Comparison of ENCODE assay signal across 8 mouse cellular contexts in the genomic region with DNA sequence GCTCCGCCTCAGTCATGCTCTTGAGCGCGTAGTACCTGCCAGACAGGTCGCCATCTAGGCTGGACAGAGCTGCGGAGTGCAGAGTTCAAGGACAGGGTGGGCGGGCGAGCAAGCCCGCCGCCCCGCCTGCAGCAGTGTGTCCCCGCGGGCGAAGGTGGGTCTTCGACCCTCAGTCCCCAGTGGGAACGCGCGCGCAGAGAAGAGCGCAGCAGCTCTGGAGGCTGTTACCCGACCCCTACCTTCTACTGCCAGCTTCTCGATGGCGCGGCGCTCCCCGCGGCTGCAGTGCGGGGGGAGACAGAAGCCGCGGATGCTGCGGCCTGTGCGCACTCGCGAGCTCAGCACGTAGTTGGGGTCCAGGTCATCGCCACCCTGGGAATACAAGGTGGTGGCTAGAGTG. TPM values are rescaled to one million over a fixed set of nuclear protein-coding genes. Genes with fewer than 3 reads are reported as not detected.
DNase-seq lines count a peak whose midpoint lies in the region; ATAC-seq and TF ChIP-seq lines count a peak whose summit lies in the region.

No protein-coding gene starts in this region.

- peak overlapping the region; percentile 79 for H3K9ac ChIP-seq in heart, adult 2 months (ENCODE audit: low read depth, low read length)
- H3K9ac ChIP-seq in liver, embryonic 12.5 days, result peak overlapping the region; percentile 46

- H3K79me2 ChIP-seq in heart, adult 2 months (replicated peaks; ENCODE audit: control insufficient read depth, insufficient read depth, low read length), result no peaks in the 10 kb centered on the region

- TF ChIP-seq EP300 in heart, adult 2 months (IDR thresholded peaks at IDR 0.05; ENCODE audit: insufficient read depth, low read depth, low read length), result no peak

- 13% methylated on average over 35 of the region's 35 CpGs for WGBS in heart, adult 2 months
- 1% methylated on average over 35 of the region's 35 CpGs for WGBS in liver, embryonic 12.5 days (ENCODE audit: insufficient replicate concordance)

- H3K9me3 ChIP-seq in liver, embryonic 12.5 days (replicated peaks), result no peaks in the 10 kb centered on the region

- no peaks in the 10 kb centered on the region for H3K27me3 ChIP-seq in heart, adult 2 months (ENCODE audit: control insufficient read depth, insufficient read depth, low read length)
- H3K27me3 ChIP-seq in liver, embryonic 12.5 days (replicated peaks), result peaks cover 77% of the 10 kb centered on the region

- H3K4me2 ChIP-seq in liver, embryonic 12.5 days, result peak overlapping the region; percentile 74

- peak overlapping the region; percentile 67 for H3K4me3 ChIP-seq in heart, adult 2 months
- H3K4me3 ChIP-seq in liver, embryonic 12.5 days, result peak overlapping the region; percentile 53

- TF ChIP-seq POLR2A in heart, adult 2 months (IDR thresholded peaks at IDR 0.05; ENCODE audit: insufficient read depth, low read depth, low read length), result no peak

- TF ChIP-seq CTCF in heart, adult 2 months (IDR thresholded peaks at IDR 0.05), result no peak

- H3K27ac ChIP-seq in heart, adult 2 months, result peak overlapping the region; percentile 99
- H3K27ac ChIP-seq in liver, embryonic 12.5 days, result no peak overlapping the region

- H3K4me1 ChIP-seq in heart, adult 2 months (ENCODE audit: control insufficient read depth, insufficient read depth, low read length), result peaks cover 12% of the 10 kb centered on the region
- H3K4me1 ChIP-seq in liver, embryonic 12.5 days, result peaks cover 57% of the 10 kb centered on the region

- DNase-seq in heart, adult 2 months, result peak in 1 of 2 experiments; percentile 44
- no peak for DNase-seq in heart, adult 8-10 months (ENCODE audit: low spot score)
- peak; percentile 19 for DNase-seq in thymus, postnatal 0 days (ENCODE audit: low spot score)
- no peak for DNase-seq in thymus, postnatal 14 days
- DNase-seq in embryo, embryonic 10.5 days (ENCODE audit: low spot score), result no peak
- no peak for DNase-seq in urinary bladder, adult 2 months (ENCODE audit: low spot score)
- no peak for DNase-seq in right cerebral cortex, postnatal 25 days

- intact Hi-C loops in heart, adult 2 months (cut with DNase I), result no loop called here

- no peaks in the 10 kb centered on the region for H3K36me3 ChIP-seq in heart, adult 2 months (ENCODE audit: control insufficient read depth, insufficient read depth, low read length)
- H3K36me3 ChIP-seq in liver, embryonic 12.5 days, result no peaks in the 10 kb centered on the region

- ATAC-seq in liver, embryonic 12.5 days, result no peak

RNA-seq across cellular contexts. Expression of gene Ckb, which starts 1.2 kb away (rescaled TPM):
- total RNA-seq in heart, adult 2 months (2021), result 10 to 100 TPM; 65.3 to 81.4 TPM
- polyA plus RNA-seq in heart, adult 2 months (2012; rRNA removed), result 115 and 120 TPM in 2 replicates
- 10 to 100 TPM; 57.4 to 70.8 (median 63.8) TPM for total RNA-seq in heart, adult 8-10 months (2022)
- polyA plus RNA-seq in thymus, postnatal 0 days (2015; fragmentation: Nextera tagmentation; extraction: Ambion mirVana), result 137 and 143 TPM in 2 replicates
- 54.1 and 54.6 TPM in 2 replicates for polyA plus RNA-seq in liver, embryonic 12.5 days (2016; fragmentation: Nextera tagmentation; extraction: Ambion mirVana)
- polyA plus RNA-seq in urinary bladder, adult 2 months (2012; rRNA removed), result 2,258 and 2,468 TPM in 2 replicates

RNA-seq across cellular contexts. Expression of gene Trmt61a, which starts 6.9 kb away (rescaled TPM):
- 1 to 10 TPM; 4.5 to 5.4 TPM for total RNA-seq in heart, adult 2 months (2021)
- polyA plus RNA-seq in heart, adult 2 months (2012; rRNA removed), result 7.6 and 11.8 TPM in 2 replicates
- total RNA-seq in heart, adult 8-10 months (2022), result 1 to 10 TPM; 4.0 to 5.9 (median 4.9) TPM
- 9.8 and 12.0 TPM in 2 replicates for polyA plus RNA-seq in thymus, postnatal 0 days (2015; fragmentation: Nextera tagmentation; extraction: Ambion mirVana)
- 19.4 and 20.9 TPM in 2 replicates for polyA plus RNA-seq in liver, embryonic 12.5 days (2016; fragmentation: Nextera tagmentation; extraction: Ambion mirVana)
- polyA plus RNA-seq in urinary bladder, adult 2 months (2012; rRNA removed), result 17.1 and 25.1 TPM in 2 replicates

RNA-seq across cellular contexts. Expression of gene Bag5, which starts 42.1 kb away (rescaled TPM):
- 10 to 100 TPM; 18.8 to 22.8 TPM for total RNA-seq in heart, adult 2 months (2021)
- 9.8 and 15.9 TPM in 2 replicates for polyA plus RNA-seq in heart, adult 2 months (2012; rRNA removed)
- total RNA-seq in heart, adult 8-10 months (2022), result 10 to 100 TPM; 18.9 to 20.1 (median 19.6) TPM
- 50.7 and 54.1 TPM in 2 replicates for polyA plus RNA-seq in thymus, postnatal 0 days (2015; fragmentation: Nextera tagmentation; extraction: Ambion mirVana)
- 28.4 and 28.5 TPM in 2 replicates for polyA plus RNA-seq in liver, embryonic 12.5 days (2016; fragmentation: Nextera tagmentation; extraction: Ambion mirVana)
- 30.4 and 32.8 TPM in 2 replicates for polyA plus RNA-seq in urinary bladder, adult 2 months (2012; rRNA removed)

RNA-seq across cellular contexts. Expression of gene Apopt1, which starts 42.1 kb away (rescaled TPM):
- 10 to 100 TPM; 32.0 to 36.3 TPM for total RNA-seq in heart, adult 2 months (2021)
- 31.4 and 31.7 TPM in 2 replicates for polyA plus RNA-seq in heart, adult 2 months (2012; rRNA removed)
- total RNA-seq in heart, adult 8-10 months (2022), result 10 to 100 TPM; 33.7 to 37.7 (median 35.0) TPM
- 60.1 and 66.6 TPM in 2 replicates for polyA plus RNA-seq in thymus, postnatal 0 days (2015; fragmentation: Nextera tagmentation; extraction: Ambion mirVana)
- 36.3 and 36.5 TPM in 2 replicates for polyA plus RNA-seq in liver, embryonic 12.5 days (2016; fragmentation: Nextera tagmentation; extraction: Ambion mirVana)
- 47.1 and 50.6 TPM in 2 replicates for polyA plus RNA-seq in urinary bladder, adult 2 months (2012; rRNA removed)

Comparison
In these comparisons a context has a peak if more than half of its experiments do, and no peak if none do; other contexts are left out.
1. RNA of gene Ckb, which starts 1.2 kb away (polyA plus RNA-seq): 2,258 to 2,468 TPM in urinary bladder, adult 2 months; 137 to 143 TPM in thymus, postnatal 0 days, 115 to 120 TPM in heart, adult 2 months and 54.1 to 54.6 TPM in liver, embryonic 12.5 days; every median in the first group is over 10 times any median in the second.